Mouse (Mus musculus): ENCODE data around the gene Tmem44.

DNA sequence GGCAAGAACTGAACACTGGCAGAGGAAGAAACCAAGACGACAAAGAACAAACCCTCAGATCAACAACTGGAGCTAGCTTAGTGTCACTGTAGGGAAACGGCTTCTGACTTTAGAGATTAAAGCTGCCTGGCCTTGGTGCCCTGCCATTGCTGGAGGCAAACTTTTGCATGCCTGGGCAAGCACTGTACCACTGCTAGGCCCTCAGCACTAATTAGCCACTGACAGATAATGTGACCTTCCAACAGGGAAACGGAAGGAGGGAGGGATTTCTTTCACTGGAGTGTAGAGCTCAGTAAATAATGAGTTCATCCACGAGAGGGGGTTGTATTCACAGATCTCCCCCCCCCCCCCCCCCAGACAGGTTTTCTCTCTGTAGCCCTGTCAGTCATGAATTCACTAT lies 21.6 kb upstream of the Tmem44 start:
- TF ChIP-seq CTCF (IDR thresholded peaks at IDR 0.05; ENCODE audit: extremely low read depth, insufficient read length, insufficient replicate concordance, low read depth, low read length) (no peak), POLR2A (IDR thresholded peaks at IDR 0.05; ENCODE audit: low read depth, low read length) (no peak)

All from small intestine, adult 2 months (tissue).